Mouse (Mus musculus): Measurements from ENCODE around the gene AB124611. TPM values are rescaled to one million over a fixed set of nuclear protein-coding genes. Genes with fewer than 3 reads are reported as not detected.
"Not testable (repeated sequence)": the region's sequence is repeated elsewhere in the genome, so short reads cannot be mapped to it uniquely, and the experiment has no call there.

The AB124611 gene
- polyA plus RNA-seq, 1 experiment from 2014 or later = 1.8 TPM

- H3K27ac ChIP-seq (replicated peaks) = peak overlapping the region; percentile 90
- TF ChIP-seq EP300 (optimal IDR thresholded peaks at IDR 0.05) (no peak), CTCF (IDR thresholded peaks at IDR 0.05; ENCODE audit: low read depth) (no peak)
- peak; percentile 59 for DNase-seq (ENCODE audit: low spot score)
- H3K4me2 ChIP-seq (replicated peaks; ENCODE audit: low read depth) = peak overlapping the region; percentile 97
- H3K9ac ChIP-seq (ENCODE audit: low read length) = peak overlapping the region; percentile 89
- H3K27me3 ChIP-seq (ENCODE audit: control insufficient read depth, insufficient read depth, low read length) = no peaks in the 10 kb centered on the region
- no peaks in the 10 kb centered on the region for H3K9me3 ChIP-seq (ENCODE audit: control insufficient read depth, low read length)
- under 1% methylated on average over 69 of the region's 69 CpGs for WGBS
- peak overlapping the region; percentile 76 for H3K4me3 ChIP-seq (ENCODE audit: low read depth, low read length)
- H3K36me3 ChIP-seq (ENCODE audit: control insufficient read depth, insufficient read depth, low read length) = peaks cover 15% of the 10 kb centered on the region
- peak; percentile 65 for ATAC-seq (ENCODE audit: low FRiP score, low TSS enrichment)
- no peaks in the 10 kb centered on the region for H3K4me1 ChIP-seq (replicated peaks; ENCODE audit: control insufficient read depth, insufficient read depth)
Measured at GRCm38 (mm10) chr9:21593122-21593721, 67.2 kb downstream of the AB124611 start.

DNA sequence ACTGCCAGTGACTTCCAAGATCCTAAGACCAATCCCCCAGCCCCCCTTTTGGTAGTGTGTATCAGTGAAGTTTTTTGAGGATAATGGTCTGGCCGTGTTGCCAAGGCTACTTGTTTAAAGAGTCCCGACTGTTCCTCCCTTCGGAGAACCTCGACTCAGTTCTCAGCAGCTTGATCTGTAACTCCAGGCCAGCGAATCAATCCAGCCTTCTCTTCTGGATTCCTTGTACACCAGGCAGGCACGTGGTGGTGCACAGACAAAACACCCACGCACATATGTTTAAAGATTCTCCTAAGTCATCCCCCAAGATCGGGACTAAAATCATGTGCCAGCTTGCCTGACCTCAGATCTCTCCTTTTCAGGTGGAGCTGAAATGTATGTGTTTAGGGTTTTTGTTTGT lies 68.4 kb downstream of the AB124611 start:
- not testable (repeated sequence) for H3K36me3 ChIP-seq (ENCODE audit: control insufficient read depth, insufficient read depth, low read length); DNase-seq (ENCODE audit: low spot score); H3K4me1 ChIP-seq (replicated peaks; ENCODE audit: control insufficient read depth, insufficient read depth); H3K27me3 ChIP-seq (ENCODE audit: control insufficient read depth, insufficient read depth, low read length); H3K4me3 ChIP-seq (ENCODE audit: low read depth, low read length); H3K9ac ChIP-seq (ENCODE audit: low read length); H3K9me3 ChIP-seq (ENCODE audit: control insufficient read depth, low read length); H3K27ac ChIP-seq (replicated peaks); ATAC-seq (ENCODE audit: low FRiP score, low TSS enrichment)
- peak overlapping the region; percentile 97 for H3K4me2 ChIP-seq (replicated peaks; ENCODE audit: low read depth)
- 74% methylated on average over 8 of the region's 8 CpGs for WGBS

GRCm38 (mm10) chr9:21594838-21595237 lies 68.9 kb downstream of the AB124611 start:
- WGBS = 71% methylated on average over 2 of the region's 2 CpGs
- no peak overlapping the region for H3K4me2 ChIP-seq (replicated peaks; ENCODE audit: low read depth)

More at GRCm38 (mm10) chr9:21594838-21595237, 68.9 kb downstream of the AB124611 start:
- 0 out of 2 replicates have a peak, but pooled peaks cover 4% of the 10 kb centered on the region for H3K36me3 ChIP-seq (ENCODE audit: control insufficient read depth, insufficient read depth, low read length)
- H3K9ac ChIP-seq (ENCODE audit: low read length) = no peak overlapping the region
- no peaks in the 10 kb centered on the region for H3K27me3 ChIP-seq (ENCODE audit: control insufficient read depth, insufficient read depth, low read length)
- ATAC-seq (ENCODE audit: low FRiP score, low TSS enrichment) (no peak), DNase-seq (ENCODE audit: low spot score) (no peak)
- no peaks in the 10 kb centered on the region for H3K4me1 ChIP-seq (replicated peaks; ENCODE audit: control insufficient read depth, insufficient read depth)
- no peak overlapping the region for H3K4me3 ChIP-seq (ENCODE audit: low read depth, low read length)
- TF ChIP-seq EP300 (optimal IDR thresholded peaks at IDR 0.05) (no peak), CTCF (IDR thresholded peaks at IDR 0.05; ENCODE audit: low read depth) (no peak)
- no peak overlapping the region for H3K27ac ChIP-seq (replicated peaks)
- no peaks in the 10 kb centered on the region for H3K9me3 ChIP-seq (ENCODE audit: control insufficient read depth, low read length)

Small RNA genes lying within 50 kb of the gene (microRNA-seq; reads per million reads assigned to microRNA genes)
- 8.4 reads per million, percentile 14 among the genes with 10 or more reads in this experiment for gene Mir199a-1

Other genes starting within 250 kb of the AB124611 start
- gene Kri1, start 238.2 kb upstream of the AB124611 start, polyA plus RNA-seq (2015; fragmentation: Nextera tagmentation; extraction: Ambion mirVana) = 6.7 and 7.9 TPM in 2 replicates
- gene Cdkn2d, start 234.8 kb upstream of the AB124611 start, polyA plus RNA-seq (2015; fragmentation: Nextera tagmentation; extraction: Ambion mirVana) = 23.1 and 28.0 TPM in 2 replicates
- gene Ap1m2, start 213.8 kb upstream of the AB124611 start, polyA plus RNA-seq (2015; fragmentation: Nextera tagmentation; extraction: Ambion mirVana) = 84.9 and 90.6 TPM in 2 replicates
- gene Slc44a2, start 205.5 kb upstream of the AB124611 start, polyA plus RNA-seq (2015; fragmentation: Nextera tagmentation; extraction: Ambion mirVana) = 55.2 and 62.6 TPM in 2 replicates
- 41.4 and 45.2 TPM in 2 replicates for gene Ilf3, start 158.3 kb upstream of the AB124611 start, polyA plus RNA-seq (2015; fragmentation: Nextera tagmentation; extraction: Ambion mirVana)
- 27.9 and 30.8 TPM in 2 replicates for gene Qtrt1, start 114.3 kb upstream of the AB124611 start, polyA plus RNA-seq (2015; fragmentation: Nextera tagmentation; extraction: Ambion mirVana)
- 76.0 and 78.4 TPM in 2 replicates for gene Dnm2, start 101.3 kb upstream of the AB124611 start, polyA plus RNA-seq (2015; fragmentation: Nextera tagmentation; extraction: Ambion mirVana)
- 40.7 and 41.0 TPM in 2 replicates for gene Tmed1, start 15.9 kb upstream of the AB124611 start, polyA plus RNA-seq (2015; fragmentation: Nextera tagmentation; extraction: Ambion mirVana)
- 12.0 and 15.5 TPM in 2 replicates for gene Carm1, start 20.7 kb downstream of the AB124611 start, polyA plus RNA-seq (2015; fragmentation: Nextera tagmentation; extraction: Ambion mirVana)
- 16.5 and 18.2 TPM in 2 replicates for gene Timm29, start 66.5 kb downstream of the AB124611 start, polyA plus RNA-seq (2015; fragmentation: Nextera tagmentation; extraction: Ambion mirVana)
- gene Yipf2, start 66.7 kb downstream of the AB124611 start, polyA plus RNA-seq (2015; fragmentation: Nextera tagmentation; extraction: Ambion mirVana) = 22.5 and 25.5 TPM in 2 replicates
- 27.2 and 29.0 TPM in 2 replicates for gene Smarca4, start 90.0 kb downstream of the AB124611 start, polyA plus RNA-seq (2015; fragmentation: Nextera tagmentation; extraction: Ambion mirVana)
- gene Ldlr, start 197.3 kb downstream of the AB124611 start, polyA plus RNA-seq (2015; fragmentation: Nextera tagmentation; extraction: Ambion mirVana) = 28.9 and 30.4 TPM in 2 replicates
- gene Spc24, start 234.1 kb downstream of the AB124611 start, polyA plus RNA-seq (2015; fragmentation: Nextera tagmentation; extraction: Ambion mirVana) = 29.2 and 31.2 TPM in 2 replicates